Mouse (Mus musculus): ENCODE results near the gene Olfr870. TPM values are rescaled to one million over a fixed set of nuclear protein-coding genes. Genes with fewer than 3 reads are reported as not detected.
"Not testable (repeated sequence)": the region's sequence is repeated elsewhere in the genome, so short reads cannot be mapped to it uniquely, and the experiment has no call there.

Olfr870 gene
- not detected in 2 replicates for polyA plus RNA-seq (2015; fragmentation: Nextera tagmentation; extraction: Ambion mirVana)

DNA sequence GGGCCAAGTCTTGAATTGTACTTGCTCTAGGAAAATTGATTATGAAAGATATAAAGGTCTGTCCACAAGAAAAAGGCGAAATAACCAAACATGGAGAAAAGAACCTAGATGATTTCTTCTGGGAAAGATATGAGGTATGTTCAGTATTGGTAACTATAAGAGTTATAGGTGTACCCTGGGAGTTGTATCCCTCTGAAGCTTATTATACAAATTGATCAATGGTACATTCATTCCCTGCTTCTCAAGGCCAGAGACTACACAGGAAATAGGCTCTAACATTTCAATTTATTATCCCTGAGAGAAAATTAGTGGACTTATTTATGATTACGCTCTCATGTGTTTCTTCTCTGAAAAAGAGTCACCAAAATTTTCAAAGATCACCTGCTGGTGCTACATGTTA is at the start of gene Olfr870:
TSS of gene Olfr870 (minus strand) at position 101 of the 400 bp plus-strand sequence.
- no peak within 1 kb of the TSS for H3K9ac ChIP-seq
- no peak within 1 kb of the TSS for H3K4me3 ChIP-seq
- no peak for ATAC-seq (ENCODE audit: insufficient number of reproducible peaks, low FRiP score, low TSS enrichment, low read depth)
- 80% methylated on average over 2 of the region's 2 CpGs for WGBS
- no peaks in the 10 kb centered on the region for H3K4me1 ChIP-seq
- H3K4me2 ChIP-seq = no peak within 1 kb of the TSS
- no peaks in the 10 kb centered on the region for H3K9me3 ChIP-seq
- no peaks in the 10 kb centered on the region for H3K36me3 ChIP-seq
- no peaks in the 10 kb centered on the region for H3K27me3 ChIP-seq
- H3K27ac ChIP-seq = no peak within 1 kb of the TSS

DNA sequence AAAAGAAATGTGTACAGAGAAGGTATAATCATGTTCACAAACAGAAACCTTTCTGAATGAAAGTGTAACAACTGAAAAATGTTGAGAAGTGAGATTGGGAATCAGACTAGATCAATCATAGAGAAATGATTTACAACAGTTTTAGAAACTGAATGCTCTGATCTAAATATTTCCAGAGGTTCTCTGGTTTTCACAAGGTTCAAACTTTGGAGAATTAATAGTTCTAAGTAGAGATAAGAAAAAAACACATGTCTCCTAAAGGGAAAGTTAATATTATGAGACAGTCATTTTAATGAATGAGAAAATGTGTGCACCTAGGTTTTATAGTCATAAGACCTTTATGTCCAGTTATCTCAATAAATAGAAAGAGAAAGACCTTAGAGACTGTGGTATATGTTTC is 38.0 kb upstream of the Olfr870 start, which contains the start of gene Olfr871:
TSS of gene Olfr871 (plus strand) at position 301 of the 400 bp plus-strand sequence.
- Histone ChIP-seq H3K4me1 (no peaks in the 10 kb centered on the region), H3K9ac (no peak within 1 kb of the TSS), H3K27ac (no peak within 1 kb of the TSS), H3K36me3 (no peaks in the 10 kb centered on the region), H3K9me3 (no peaks in the 10 kb centered on the region), H3K4me3 (no peak within 1 kb of the TSS), H3K27me3 (no peaks in the 10 kb centered on the region), H3K4me2 (no peak within 1 kb of the TSS)
- ATAC-seq (ENCODE audit: insufficient number of reproducible peaks, low FRiP score, low TSS enrichment, low read depth) = no peak

DNA sequence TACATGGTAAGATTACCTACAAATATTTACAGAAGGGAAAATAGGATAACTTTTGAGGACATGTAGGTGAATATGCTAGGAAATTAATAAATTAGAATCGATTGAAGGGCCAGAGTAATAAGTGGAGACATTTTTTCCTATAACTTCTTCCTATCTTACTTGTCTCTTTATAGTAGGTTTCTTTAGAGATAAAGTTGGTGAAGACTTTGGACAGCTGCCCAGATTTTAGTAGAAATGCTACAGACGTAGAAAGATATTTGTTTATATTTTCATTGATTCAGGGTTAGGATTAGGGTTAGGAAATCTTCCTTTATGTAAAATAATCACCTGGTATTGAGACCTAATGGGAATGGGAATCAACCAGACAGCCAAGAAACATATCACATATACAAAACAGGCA is 37.6 kb upstream of the Olfr870 start:
- Histone ChIP-seq H3K4me3 (no peak overlapping the region), H3K4me2 (no peak overlapping the region), H3K9me3 (no peaks in the 10 kb centered on the region), H3K36me3 (no peaks in the 10 kb centered on the region), H3K9ac (no peak overlapping the region), H3K4me1 (no peaks in the 10 kb centered on the region), H3K27me3 (no peaks in the 10 kb centered on the region), H3K27ac (no peak overlapping the region)
- WGBS = 62% methylated on average over 2 of the region's 2 CpGs
- ATAC-seq (ENCODE audit: insufficient number of reproducible peaks, low FRiP score, low TSS enrichment, low read depth) = no peak

DNA sequence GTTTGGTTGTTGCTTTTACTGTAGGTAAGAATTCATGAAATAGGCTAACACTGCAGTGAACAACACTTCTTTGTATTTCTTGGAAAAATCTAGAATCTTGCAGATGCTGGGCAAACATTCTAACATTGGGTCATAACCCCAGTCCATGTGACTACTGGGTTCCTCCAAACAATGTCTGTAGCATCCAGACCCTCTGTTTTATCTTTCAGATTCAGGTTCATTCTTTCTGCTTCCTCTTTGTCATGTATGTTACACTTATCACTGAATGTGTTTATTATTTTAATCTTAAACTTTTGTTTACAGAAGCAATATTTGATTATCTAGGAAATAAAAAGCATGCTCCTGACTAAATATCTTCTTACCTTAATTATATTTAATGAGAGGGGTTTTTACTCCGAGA is 37.0 kb upstream of the Olfr870 start:
- Histone ChIP-seq H3K9me3 (no peaks in the 10 kb centered on the region), H3K27me3 (no peaks in the 10 kb centered on the region), H3K4me2 (no peak overlapping the region), H3K27ac (no peak overlapping the region), H3K9ac (no peak overlapping the region), H3K4me3 (no peak overlapping the region), H3K4me1 (no peaks in the 10 kb centered on the region), H3K36me3 (no peaks in the 10 kb centered on the region)
- ATAC-seq (ENCODE audit: insufficient number of reproducible peaks, low FRiP score, low TSS enrichment, low read depth) = no peak
- WGBS = 52% methylated on average over 1 of the region's 1 CpGs

DNA sequence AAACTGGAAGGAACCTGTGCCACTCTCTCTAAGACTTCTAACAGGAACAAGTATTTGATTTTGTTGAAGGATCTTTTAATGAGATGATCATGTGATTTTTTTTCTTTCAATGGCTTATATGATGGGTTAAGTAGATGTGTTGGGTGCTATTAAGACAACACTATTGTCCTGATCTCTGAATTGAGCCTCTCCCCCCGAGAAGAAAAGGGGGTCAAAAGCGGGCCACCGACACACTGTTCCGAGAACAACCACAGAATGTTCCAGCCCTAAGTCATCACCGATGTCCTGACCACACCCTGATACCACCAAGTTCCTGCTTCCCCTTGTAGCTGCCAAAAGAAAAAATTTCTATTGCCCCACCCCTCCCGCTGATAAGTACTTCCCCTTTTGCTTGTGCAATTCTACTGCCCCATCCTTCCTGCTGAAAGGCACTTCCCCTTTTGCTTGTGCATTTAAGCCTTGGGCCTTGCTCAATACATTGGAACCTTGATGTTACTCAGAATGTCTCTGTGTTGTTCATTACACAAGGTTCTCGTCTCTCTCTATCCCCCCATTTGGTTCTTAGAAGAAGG is 29.6 kb upstream of the Olfr870 start:
- H3K4me3 ChIP-seq; ATAC-seq (ENCODE audit: insufficient number of reproducible peaks, low FRiP score, low TSS enrichment, low read depth); H3K27me3 ChIP-seq; H3K27ac ChIP-seq; H3K4me1 ChIP-seq; H3K36me3 ChIP-seq; H3K9ac ChIP-seq; H3K9me3 ChIP-seq; H3K4me2 ChIP-seq: not testable (repeated sequence)
- WGBS = 85% methylated on average over 7 of the region's 7 CpGs

DNA sequence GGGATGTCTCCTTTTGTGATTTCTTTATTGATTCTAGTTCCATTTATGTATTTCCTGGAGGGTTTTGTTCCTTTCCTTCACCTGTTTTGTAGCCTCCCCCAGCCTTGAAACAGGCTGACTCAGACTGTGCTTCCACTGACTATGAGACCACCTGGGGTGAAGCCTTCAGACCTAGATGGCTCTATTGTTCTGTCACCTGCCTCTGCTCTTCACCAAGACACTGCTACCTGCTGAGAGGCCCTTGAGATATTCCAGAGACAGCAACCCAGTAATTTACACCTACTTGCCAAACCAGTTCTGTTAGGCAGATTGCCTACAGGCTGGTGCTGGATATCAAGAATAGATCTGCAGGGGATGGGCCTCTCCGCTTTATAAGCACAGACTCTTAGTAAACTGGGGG is 28.3 kb upstream of the Olfr870 start:
- no peak for ATAC-seq (ENCODE audit: insufficient number of reproducible peaks, low FRiP score, low TSS enrichment, low read depth)
- H3K9me3 ChIP-seq = no peaks in the 10 kb centered on the region
- H3K27ac ChIP-seq = no peak overlapping the region
- H3K9ac ChIP-seq = no peak overlapping the region
- H3K27me3 ChIP-seq = no peaks in the 10 kb centered on the region
- 50% methylated on average over 1 of the region's 1 CpGs for WGBS
- no peak overlapping the region for H3K4me2 ChIP-seq
- H3K36me3 ChIP-seq = no peaks in the 10 kb centered on the region
- no peak overlapping the region for H3K4me3 ChIP-seq
- no peaks in the 10 kb centered on the region for H3K4me1 ChIP-seq

DNA sequence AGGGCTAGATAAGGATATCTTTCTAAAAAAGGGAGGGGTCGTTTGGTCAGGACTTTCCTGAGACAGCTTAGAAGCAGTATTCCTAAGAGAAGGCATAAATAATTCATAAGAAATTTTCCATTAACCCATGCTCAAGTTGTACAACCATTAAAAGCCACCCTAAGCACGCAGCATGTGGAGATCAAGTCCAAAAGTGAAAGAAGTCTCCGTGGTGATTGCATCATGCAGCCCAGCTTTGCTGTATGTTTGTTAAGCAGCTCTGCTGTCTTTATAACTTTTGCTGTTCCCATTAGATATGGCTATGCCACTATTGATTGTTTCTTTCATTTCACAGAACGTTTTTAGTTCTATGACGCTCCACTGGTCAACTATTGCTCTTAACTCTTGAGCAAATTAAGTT is 5.6 kb upstream of the Olfr870 start:
- no peak for ATAC-seq (ENCODE audit: insufficient number of reproducible peaks, low FRiP score, low TSS enrichment, low read depth)

DNA sequence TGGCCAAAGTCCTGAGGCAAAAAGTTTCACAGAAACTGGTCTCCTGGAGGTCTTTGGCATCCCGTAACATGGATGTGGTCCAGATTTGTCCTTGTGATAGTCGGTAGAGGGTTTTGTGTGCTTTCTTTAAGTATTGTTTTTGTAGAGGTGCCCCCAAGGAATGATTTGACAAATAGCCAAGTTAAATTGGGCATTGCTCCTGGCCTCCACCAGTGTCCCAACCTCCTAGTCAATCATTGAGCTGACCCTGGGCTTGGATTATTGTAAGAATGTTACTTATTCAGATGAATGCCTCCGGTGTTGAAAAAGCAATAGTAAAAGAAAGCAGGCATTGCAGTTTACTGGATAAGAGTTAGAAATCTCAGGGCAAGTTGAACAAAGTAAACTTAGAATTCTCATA is 24.2 kb downstream of the Olfr870 start:
- no peak for ATAC-seq (ENCODE audit: insufficient number of reproducible peaks, low FRiP score, low TSS enrichment, low read depth)
- no peaks in the 10 kb centered on the region for H3K4me1 ChIP-seq
- H3K27ac ChIP-seq = no peak overlapping the region
- H3K9ac ChIP-seq = no peak overlapping the region
- H3K9me3 ChIP-seq = peaks cover 5% of the 10 kb centered on the region; the same call in 1 of the 2 replicates
- H3K4me2 ChIP-seq = no peak overlapping the region
- no peak overlapping the region for H3K4me3 ChIP-seq
- no peaks in the 10 kb centered on the region for H3K36me3 ChIP-seq
- WGBS = 91% methylated on average over 3 of the region's 3 CpGs
- no peaks in the 10 kb centered on the region for H3K27me3 ChIP-seq

More for the DNA sequence above, 5.6 kb upstream of the Olfr870 start:
- Histone ChIP-seq H3K4me1 (no peaks in the 10 kb centered on the region), H3K9ac (no peak overlapping the region), H3K36me3 (no peaks in the 10 kb centered on the region), H3K27me3 (no peaks in the 10 kb centered on the region), H3K9me3 (no peaks in the 10 kb centered on the region), H3K4me2 (no peak overlapping the region), H3K4me3 (no peak overlapping the region), H3K27ac (no peak overlapping the region)
- 64% methylated on average over 5 of the region's 5 CpGs for WGBS

DNA sequence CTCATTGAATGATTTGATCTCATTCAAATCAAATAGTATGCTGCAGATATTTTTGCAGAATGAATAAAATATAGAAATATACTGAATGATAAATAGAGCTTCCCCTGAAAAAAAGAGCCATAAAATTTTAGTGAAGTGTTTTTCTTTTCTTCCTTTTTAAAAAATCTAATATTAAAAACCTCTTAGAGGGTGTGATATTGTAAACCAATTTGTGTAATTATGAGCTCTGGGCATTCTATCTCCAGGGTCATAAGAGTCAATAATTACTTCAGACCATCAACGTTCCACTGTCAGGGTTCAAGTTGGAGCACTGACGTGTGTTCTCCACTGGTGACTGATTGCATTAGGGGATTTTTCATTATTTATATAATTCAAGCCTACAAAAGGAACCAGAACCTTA is 45.1 kb downstream of the Olfr870 start, which contains the start of gene Olfr869:
TSS of gene Olfr869 (plus strand) at position 301 of the 400 bp plus-strand sequence.
- no peak for ATAC-seq (ENCODE audit: insufficient number of reproducible peaks, low FRiP score, low TSS enrichment, low read depth)
- no peak within 1 kb of the TSS for H3K4me3 ChIP-seq
- no peaks in the 10 kb centered on the region for H3K9me3 ChIP-seq
- 78% methylated on average over 2 of the region's 2 CpGs for WGBS
- no peak within 1 kb of the TSS for H3K4me2 ChIP-seq
- no peaks in the 10 kb centered on the region for H3K36me3 ChIP-seq
- no peaks in the 10 kb centered on the region for H3K4me1 ChIP-seq
- no peak within 1 kb of the TSS for H3K9ac ChIP-seq
- H3K27me3 ChIP-seq = no peaks in the 10 kb centered on the region
- no peak within 1 kb of the TSS for H3K27ac ChIP-seq

Other genes with a start within 250 kb of the Olfr870 start
- not detected in 2 replicates for gene Olfr866, start 146.0 kb downstream of the Olfr870 start, polyA plus RNA-seq (2015; fragmentation: Nextera tagmentation; extraction: Ambion mirVana)
- not detected in 2 replicates for gene Olfr867, start 116.5 kb downstream of the Olfr870 start, polyA plus RNA-seq (2015; fragmentation: Nextera tagmentation; extraction: Ambion mirVana)
- gene Olfr868, start 75.4 kb downstream of the Olfr870 start, polyA plus RNA-seq (2015; fragmentation: Nextera tagmentation; extraction: Ambion mirVana) = not detected in 2 replicates
- gene Olfr869, start 45.0 kb downstream of the Olfr870 start, polyA plus RNA-seq (2015; fragmentation: Nextera tagmentation; extraction: Ambion mirVana) = not detected in 2 replicates
- not detected in 2 replicates for gene Olfr871, start 38.1 kb upstream of the Olfr870 start, polyA plus RNA-seq (2015; fragmentation: Nextera tagmentation; extraction: Ambion mirVana)
- gene Olfr872, start 63.1 kb upstream of the Olfr870 start, polyA plus RNA-seq (2015; fragmentation: Nextera tagmentation; extraction: Ambion mirVana) = not detected in 2 replicates
- gene Olfr39, start 108.3 kb upstream of the Olfr870 start, polyA plus RNA-seq (2015; fragmentation: Nextera tagmentation; extraction: Ambion mirVana) = not detected in 2 replicates
- not detected in 2 replicates for gene Olfr873, start 124.5 kb upstream of the Olfr870 start, polyA plus RNA-seq (2015; fragmentation: Nextera tagmentation; extraction: Ambion mirVana)
- gene Olfr18, start 162.0 kb upstream of the Olfr870 start, polyA plus RNA-seq (2015; fragmentation: Nextera tagmentation; extraction: Ambion mirVana) = not detected in 2 replicates
- 26.2 and 31.8 TPM in 2 replicates for gene Zfp560, start 211.1 kb upstream of the Olfr870 start, polyA plus RNA-seq (2015; fragmentation: Nextera tagmentation; extraction: Ambion mirVana)